Mouse (Mus musculus): Measurements from ENCODE around the gene Olfr828.

Olfr828 gene

GRCm38 (mm10) chr9:18819426-18819825, at the start of gene Olfr828:
Gene Olfr828 (minus strand): TSS chr9:18819526.
- no peak for DNase-seq (ENCODE audit: low read depth, low spot score)

- DNase-seq (ENCODE audit: low read depth, low spot score) = no peak
Measured at GRCm38 (mm10) chr9:18854633-18855032, 35.3 kb upstream of the Olfr828 start, which contains the start of gene Olfr829. Gene Olfr829 (plus strand): TSS chr9:18854933.

- no peak for DNase-seq (ENCODE audit: low read depth, low spot score)
Measured at GRCm38 (mm10) chr9:18785316-18785715, 34.0 kb downstream of the Olfr828 start.

- DNase-seq (ENCODE audit: low read depth, low spot score) = no peak
Measured at GRCm38 (mm10) chr9:18779476-18779875, 39.9 kb downstream of the Olfr828 start.

GRCm38 (mm10) chr9:18778981-18779380, 40.3 kb downstream of the Olfr828 start:
- no peak for DNase-seq (ENCODE audit: low read depth, low spot score)
